Mouse (Mus musculus): ENCODE measurements at regions not wholly inside any gene's neighbourhood (a gene's known extent, or its start where the extent isn't known, plus 50 kb on each side); places are given as distances from the start of the nearest gene placed in this dataset.

GRCm38 (mm10) chr14:76279561-76279960, 135.2 kb upstream of the Tsc22d1 start:
- 80% methylated on average over 19 of the region's 19 CpGs for WGBS

GRCm38 (mm10) chr14:76281867-76282266, 132.9 kb upstream of the Tsc22d1 start:
- no peak overlapping the region for H3K27ac ChIP-seq (replicated peaks)
- 23% methylated on average over 5 of the region's 5 CpGs for WGBS
- no peaks in the 10 kb centered on the region for H3K27me3 ChIP-seq (ENCODE audit: control insufficient read depth, insufficient read depth, low read length)
- no peaks in the 10 kb centered on the region for H3K4me1 ChIP-seq (replicated peaks; ENCODE audit: control insufficient read depth, insufficient read depth)
- no peak overlapping the region for H3K4me3 ChIP-seq (ENCODE audit: low read depth, low read length)
- H3K9me3 ChIP-seq (ENCODE audit: control insufficient read depth, low read length): no peaks in the 10 kb centered on the region
- no peak for DNase-seq (ENCODE audit: low spot score)
- no peak overlapping the region for H3K4me2 ChIP-seq (replicated peaks; ENCODE audit: low read depth)
- H3K36me3 ChIP-seq (ENCODE audit: control insufficient read depth, insufficient read depth, low read length): no peaks in the 10 kb centered on the region
- no peak overlapping the region for H3K9ac ChIP-seq (ENCODE audit: low read length)
- TF ChIP-seq CTCF (IDR thresholded peaks at IDR 0.05; ENCODE audit: low read depth): no peak
- no peak for TF ChIP-seq EP300 (optimal IDR thresholded peaks at IDR 0.05)
- peak; percentile 63; the same call in 1 of the 2 replicates for ATAC-seq (ENCODE audit: low FRiP score, low TSS enrichment)

More at GRCm38 (mm10) chr14:76279561-76279960, 135.2 kb upstream of the Tsc22d1 start:
- Histone ChIP-seq H3K9ac (ENCODE audit: low read length) (no peak overlapping the region), H3K27me3 (ENCODE audit: control insufficient read depth, insufficient read depth, low read length) (no peaks in the 10 kb centered on the region), H3K4me1 (replicated peaks; ENCODE audit: control insufficient read depth, insufficient read depth) (no peaks in the 10 kb centered on the region), H3K36me3 (ENCODE audit: control insufficient read depth, insufficient read depth, low read length) (no peaks in the 10 kb centered on the region), H3K9me3 (ENCODE audit: control insufficient read depth, low read length) (no peaks in the 10 kb centered on the region), H3K27ac (replicated peaks) (no peak overlapping the region), H3K4me3 (ENCODE audit: low read depth, low read length) (no peak overlapping the region), H3K4me2 (replicated peaks; ENCODE audit: low read depth) (no peak overlapping the region)
- ATAC-seq (ENCODE audit: low FRiP score, low TSS enrichment): no peak
- peak; percentile 33 for DNase-seq (ENCODE audit: low spot score)
- TF ChIP-seq CTCF (IDR thresholded peaks at IDR 0.05; ENCODE audit: low read depth): no peak
- TF ChIP-seq EP300 (optimal IDR thresholded peaks at IDR 0.05): no peak

- no peak for DNase-seq (ENCODE audit: low spot score)
- no peaks in the 10 kb centered on the region for H3K4me1 ChIP-seq (replicated peaks; ENCODE audit: control insufficient read depth, insufficient read depth)
- WGBS: 83% methylated on average over 8 of the region's 8 CpGs
- H3K9me3 ChIP-seq (ENCODE audit: control insufficient read depth, low read length): no peaks in the 10 kb centered on the region
- no peak overlapping the region for H3K27ac ChIP-seq (replicated peaks)
- H3K4me2 ChIP-seq (replicated peaks; ENCODE audit: low read depth): no peak overlapping the region
- TF ChIP-seq CTCF (IDR thresholded peaks at IDR 0.05; ENCODE audit: low read depth) (no peak), EP300 (optimal IDR thresholded peaks at IDR 0.05) (no peak)
- H3K27me3 ChIP-seq (ENCODE audit: control insufficient read depth, insufficient read depth, low read length): no peaks in the 10 kb centered on the region
- H3K4me3 ChIP-seq (ENCODE audit: low read depth, low read length): no peak overlapping the region
- no peaks in the 10 kb centered on the region for H3K36me3 ChIP-seq (ENCODE audit: control insufficient read depth, insufficient read depth, low read length)
- no peak overlapping the region for H3K9ac ChIP-seq (ENCODE audit: low read length)
- ATAC-seq (ENCODE audit: low FRiP score, low TSS enrichment): no peak
Measured at GRCm38 (mm10) chr14:76287768-76288167, 127.0 kb upstream of the Tsc22d1 start.

GRCm38 (mm10) chr14:76290401-76291018, 124.3 kb upstream of the Tsc22d1 start:
- no peak overlapping the region for H3K27ac ChIP-seq (replicated peaks)
- H3K4me1 ChIP-seq (replicated peaks; ENCODE audit: control insufficient read depth, insufficient read depth): no peaks in the 10 kb centered on the region
- no peaks in the 10 kb centered on the region for H3K36me3 ChIP-seq (ENCODE audit: control insufficient read depth, insufficient read depth, low read length)
- ATAC-seq (ENCODE audit: low FRiP score, low TSS enrichment) (peak; percentile 85), DNase-seq (ENCODE audit: low spot score) (peak; percentile 71)
- no peaks in the 10 kb centered on the region for H3K27me3 ChIP-seq (ENCODE audit: control insufficient read depth, insufficient read depth, low read length)
- 52% methylated on average over 9 of the region's 9 CpGs for WGBS
- H3K9ac ChIP-seq (ENCODE audit: low read length): no peak overlapping the region
- no peak overlapping the region for H3K4me3 ChIP-seq (ENCODE audit: low read depth, low read length)
- H3K9me3 ChIP-seq (ENCODE audit: control insufficient read depth, low read length): no peaks in the 10 kb centered on the region
- TF ChIP-seq CTCF (IDR thresholded peaks at IDR 0.05; ENCODE audit: low read depth) (no peak), EP300 (optimal IDR thresholded peaks at IDR 0.05) (no peak)
- H3K4me2 ChIP-seq (replicated peaks; ENCODE audit: low read depth): no peak overlapping the region

GRCm38 (mm10) chr14:76292211-76292610, 122.5 kb upstream of the Tsc22d1 start:
- Histone ChIP-seq H3K4me2 (replicated peaks; ENCODE audit: low read depth) (no peak overlapping the region), H3K9ac (ENCODE audit: low read length) (no peak overlapping the region), H3K9me3 (ENCODE audit: control insufficient read depth, low read length) (no peaks in the 10 kb centered on the region), H3K4me3 (ENCODE audit: low read depth, low read length) (no peak overlapping the region), H3K27ac (replicated peaks) (no peak overlapping the region), H3K27me3 (ENCODE audit: control insufficient read depth, insufficient read depth, low read length) (no peaks in the 10 kb centered on the region), H3K4me1 (replicated peaks; ENCODE audit: control insufficient read depth, insufficient read depth) (no peaks in the 10 kb centered on the region), H3K36me3 (ENCODE audit: control insufficient read depth, insufficient read depth, low read length) (no peaks in the 10 kb centered on the region)
- 33% methylated on average over 4 of the region's 4 CpGs for WGBS
- no peak for DNase-seq (ENCODE audit: low spot score)
- no peak for ATAC-seq (ENCODE audit: low FRiP score, low TSS enrichment)
- no peak for TF ChIP-seq EP300 (optimal IDR thresholded peaks at IDR 0.05)
- no peak for TF ChIP-seq CTCF (IDR thresholded peaks at IDR 0.05; ENCODE audit: low read depth)

- Histone ChIP-seq H3K27ac (replicated peaks) (no peak overlapping the region), H3K9me3 (ENCODE audit: control insufficient read depth, low read length) (no peaks in the 10 kb centered on the region), H3K4me3 (ENCODE audit: low read depth, low read length) (no peak overlapping the region), H3K4me1 (replicated peaks; ENCODE audit: control insufficient read depth, insufficient read depth) (no peaks in the 10 kb centered on the region), H3K27me3 (ENCODE audit: control insufficient read depth, insufficient read depth, low read length) (no peaks in the 10 kb centered on the region), H3K9ac (ENCODE audit: low read length) (no peak overlapping the region), H3K4me2 (replicated peaks; ENCODE audit: low read depth) (no peak overlapping the region), H3K36me3 (ENCODE audit: control insufficient read depth, insufficient read depth, low read length) (no peaks in the 10 kb centered on the region)
- WGBS: 66% methylated on average over 18 of the region's 18 CpGs
- DNase-seq (ENCODE audit: low spot score) (peak; percentile 69), ATAC-seq (ENCODE audit: low FRiP score, low TSS enrichment) (peak; percentile 77)
- TF ChIP-seq EP300 (optimal IDR thresholded peaks at IDR 0.05): no peak
Measured at GRCm38 (mm10) chr14:76295411-76296169, 119.2 kb upstream of the Tsc22d1 start.

All from stomach, postnatal 0 days (tissue).